Mouse (Mus musculus): ENCODE data around the gene Suz12. TPM values are rescaled to one million over a fixed set of nuclear protein-coding genes. Genes with fewer than 3 reads are reported as not detected.

Suz12 gene
- 3.6 and 4.7 TPM in 2 replicates for polyA plus RNA-seq (2012; rRNA removed)

- Histone ChIP-seq H3K27me3 (ENCODE audit: control insufficient read depth, insufficient read depth, low read length) (peaks cover 3% of the 10 kb centered on the region; the same call in 1 of the 2 replicates), H3K4me1 (ENCODE audit: control insufficient read depth, insufficient read depth, insufficient read length) (no peaks in the 10 kb centered on the region), H3K36me3 (ENCODE audit: control insufficient read depth, insufficient read depth, low read length) (no peaks in the 10 kb centered on the region; the same call in 1 of the 2 replicates), H3K27ac (ENCODE audit: insufficient read depth, low read length) (peak within 1 kb of the TSS; percentile 99), H3K4me3 (ENCODE audit: extremely low read depth, insufficient read depth, insufficient read length) (peak within 1 kb of the TSS; percentile 100)
- under 1% methylated on average over 68 of the region's 74 CpGs for WGBS
- TF ChIP-seq POLR2A (IDR thresholded peaks at IDR 0.05; ENCODE audit: low read depth, low read length) (peak; percentile 36; the same call in 1 of the 2 replicates), CTCF (IDR thresholded peaks at IDR 0.05; ENCODE audit: extremely low read depth, insufficient read depth, insufficient read length, insufficient replicate concordance) (no peak)
- peak; percentile 85 to 92 for DNase-seq (ENCODE audit: low read depth in 1 of 2, low spot score in 2 of 2)
Measured at GRCm38 (mm10) chr11:79992592-79993355, at the start of gene Suz12. TSS of gene Suz12 (plus strand) at chr11:79993106.

GRCm38 (mm10) chr11:79943136-79943535, 49.8 kb upstream of the Suz12 start:
- Histone ChIP-seq H3K4me1 (ENCODE audit: control insufficient read depth, insufficient read depth, insufficient read length) (no peaks in the 10 kb centered on the region), H3K36me3 (ENCODE audit: control insufficient read depth, insufficient read depth, low read length) (peaks cover 42% of the 10 kb centered on the region), H3K27ac (ENCODE audit: insufficient read depth, low read length) (no peak overlapping the region), H3K27me3 (ENCODE audit: control insufficient read depth, insufficient read depth, low read length) (no peaks in the 10 kb centered on the region), H3K4me3 (ENCODE audit: extremely low read depth, insufficient read depth, insufficient read length) (no peak overlapping the region)
- no peak for TF ChIP-seq POLR2A (IDR thresholded peaks at IDR 0.05; ENCODE audit: low read depth, low read length)
- no peak for TF ChIP-seq CTCF (IDR thresholded peaks at IDR 0.05; ENCODE audit: extremely low read depth, insufficient read depth, insufficient read length, insufficient replicate concordance)
- WGBS = 92% methylated on average over 8 of the region's 8 CpGs
- no peak for DNase-seq (ENCODE audit: low read depth in 1 of 2, low spot score in 2 of 2)

GRCm38 (mm10) chr11:79943601-79944000, 49.3 kb upstream of the Suz12 start:
- TF ChIP-seq CTCF (IDR thresholded peaks at IDR 0.05; ENCODE audit: extremely low read depth, insufficient read depth, insufficient read length, insufficient replicate concordance) (no peak), POLR2A (IDR thresholded peaks at IDR 0.05; ENCODE audit: low read depth, low read length) (no peak)
- H3K27ac ChIP-seq (ENCODE audit: insufficient read depth, low read length) = no peak overlapping the region
- WGBS = 88% methylated on average over 7 of the region's 7 CpGs
- H3K27me3 ChIP-seq (ENCODE audit: control insufficient read depth, insufficient read depth, low read length) = no peaks in the 10 kb centered on the region
- peaks cover 44% of the 10 kb centered on the region for H3K36me3 ChIP-seq (ENCODE audit: control insufficient read depth, insufficient read depth, low read length)
- DNase-seq (ENCODE audit: low read depth in 1 of 2, low spot score in 2 of 2) = no peak
- H3K4me3 ChIP-seq (ENCODE audit: extremely low read depth, insufficient read depth, insufficient read length) = no peak overlapping the region
- H3K4me1 ChIP-seq (ENCODE audit: control insufficient read depth, insufficient read depth, insufficient read length) = no peaks in the 10 kb centered on the region

- Histone ChIP-seq H3K4me1 (ENCODE audit: control insufficient read depth, insufficient read depth, insufficient read length) (no peaks in the 10 kb centered on the region), H3K36me3 (ENCODE audit: control insufficient read depth, insufficient read depth, low read length) (peaks cover 49% of the 10 kb centered on the region), H3K27me3 (ENCODE audit: control insufficient read depth, insufficient read depth, low read length) (no peaks in the 10 kb centered on the region), H3K4me3 (ENCODE audit: extremely low read depth, insufficient read depth, insufficient read length) (no peak overlapping the region), H3K27ac (ENCODE audit: insufficient read depth, low read length) (no peak overlapping the region)
- no peak for DNase-seq (ENCODE audit: low read depth in 1 of 2, low spot score in 2 of 2)
- 97% methylated on average over 3 of the region's 3 CpGs for WGBS
- TF ChIP-seq POLR2A (IDR thresholded peaks at IDR 0.05; ENCODE audit: low read depth, low read length) (no peak), CTCF (IDR thresholded peaks at IDR 0.05; ENCODE audit: extremely low read depth, insufficient read depth, insufficient read length, insufficient replicate concordance) (no peak)
Measured at GRCm38 (mm10) chr11:79947265-79947664, 45.6 kb upstream of the Suz12 start.

- Histone ChIP-seq H3K4me3 (ENCODE audit: extremely low read depth, insufficient read depth, insufficient read length) (peak overlapping the region; percentile 88), H3K27ac (ENCODE audit: insufficient read depth, low read length) (no peak overlapping the region), H3K4me1 (ENCODE audit: control insufficient read depth, insufficient read depth, insufficient read length) (no peaks in the 10 kb centered on the region; the same call in none of the 2 replicates), H3K36me3 (ENCODE audit: control insufficient read depth, insufficient read depth, low read length) (peaks cover 13% of the 10 kb centered on the region), H3K27me3 (ENCODE audit: control insufficient read depth, insufficient read depth, low read length) (no peaks in the 10 kb centered on the region)
- WGBS = 9% methylated on average over 27 of the region's 27 CpGs
- no peak for DNase-seq (ENCODE audit: low read depth in 1 of 2, low spot score in 2 of 2)
- TF ChIP-seq POLR2A (IDR thresholded peaks at IDR 0.05; ENCODE audit: low read depth, low read length) (no peak), CTCF (IDR thresholded peaks at IDR 0.05; ENCODE audit: extremely low read depth, insufficient read depth, insufficient read length, insufficient replicate concordance) (no peak)
Measured at GRCm38 (mm10) chr11:79961346-79962124, 31.4 kb upstream of the Suz12 start.

GRCm38 (mm10) chr11:79962125-79962876, 30.6 kb upstream of the Suz12 start, which contains the start of gene Utp6:
TSS of gene Utp6 (minus strand) at chr11:79962390.
- under 1% methylated on average over 46 of the region's 46 CpGs for WGBS
- Histone ChIP-seq H3K27ac (ENCODE audit: insufficient read depth, low read length) (peak within 1 kb of the TSS; percentile 69), H3K4me3 (ENCODE audit: extremely low read depth, insufficient read depth, insufficient read length) (peak within 1 kb of the TSS; percentile 88), H3K27me3 (ENCODE audit: control insufficient read depth, insufficient read depth, low read length) (no peaks in the 10 kb centered on the region), H3K36me3 (ENCODE audit: control insufficient read depth, insufficient read depth, low read length) (peaks cover 9% of the 10 kb centered on the region), H3K4me1 (ENCODE audit: control insufficient read depth, insufficient read depth, insufficient read length) (no peaks in the 10 kb centered on the region; the same call in none of the 2 replicates)
- peak; percentile 97 to 99 for DNase-seq (ENCODE audit: low read depth in 1 of 2, low spot score in 2 of 2)
- TF ChIP-seq POLR2A (IDR thresholded peaks at IDR 0.05; ENCODE audit: low read depth, low read length) (peak; percentile 66), CTCF (IDR thresholded peaks at IDR 0.05; ENCODE audit: extremely low read depth, insufficient read depth, insufficient read length, insufficient replicate concordance) (peak; percentile 72; the same call in 1 of the 2 replicates)

Measured in spleen, adult 2 months (tissue).